9 mouse cellular contexts compared by ENCODE assay signal in the genomic region with DNA sequence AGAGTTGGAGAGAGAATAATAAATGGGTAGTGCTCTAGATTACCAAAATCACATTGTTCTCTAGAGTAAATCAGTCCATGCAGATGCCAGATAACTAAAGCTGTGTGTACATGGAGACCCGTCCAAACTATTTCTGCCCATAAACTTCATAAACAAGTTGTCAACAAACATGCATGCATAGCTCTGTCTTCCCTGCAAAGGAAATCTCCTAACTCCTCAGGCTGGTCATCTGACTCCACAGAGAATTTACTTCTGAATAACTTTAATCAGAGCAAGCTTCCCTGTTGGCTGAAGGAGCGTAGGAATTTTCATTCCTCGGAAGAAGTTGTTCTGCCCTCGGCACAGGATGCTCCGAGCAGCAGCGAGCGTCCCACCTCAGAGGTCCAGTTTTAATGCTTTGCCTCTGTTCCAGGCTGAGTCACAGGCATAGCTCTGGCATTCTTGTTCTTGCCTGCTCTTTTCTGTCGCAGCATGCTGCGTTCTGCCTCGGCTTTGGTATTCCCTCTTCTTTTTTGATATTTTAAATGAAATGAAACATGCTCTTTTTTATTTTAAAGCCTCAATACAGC. TPM values are rescaled to one million over a fixed set of nuclear protein-coding genes. Genes with fewer than 3 reads are reported as not detected.
A peak's percentile ranks its signal among the peaks of the same experiment; 100 is the strongest.
DNase-seq lines count a peak whose midpoint lies in the region; ATAC-seq and TF ChIP-seq lines count a peak whose summit lies in the region.
"Had no signal": no experiment of that assay in that cellular context is flagged by ENCODE, and none has a peak within 500 bp of the region (broad histone marks: within the 10 kb centered on the region; RNA-seq: fewer than 3 reads in every experiment).

No protein-coding gene starts in this region.

- peak; percentile 22 for DNase-seq in urinary bladder, postnatal 25 days (ENCODE audit: low spot score)
- DNase-seq in urinary bladder, postnatal 4 days (ENCODE audit: low spot score in 2 of 2), result no peak
- peak; percentile 53 for DNase-seq in limb, embryonic 14.5 days (ENCODE audit: low spot score)
- no peak for DNase-seq in natural killer cell, adult 2 months (ENCODE audit: low spot score in 2 of 2)
- no peak for DNase-seq in frontal cortex, adult 2 months (ENCODE audit: extremely low spot score in 1 of 2, low spot score in 1 of 2)
- DNase-seq: kidney, adult 11 months; thymus, postnatal 14 days had no signal

- no peaks in the 10 kb centered on the region for H3K27me3 ChIP-seq in hindbrain, embryonic 16.5 days (replicated peaks; ENCODE audit: control insufficient read depth, insufficient read depth, low read length)
- no peaks in the 10 kb centered on the region for H3K27me3 ChIP-seq in hindbrain, embryonic 13.5 days
- H3K27me3 ChIP-seq in limb, embryonic 14.5 days (ENCODE audit: control insufficient read depth, insufficient read depth, low read length), result no peaks in the 10 kb centered on the region

- ATAC-seq in hindbrain, embryonic 16.5 days, result no peak
- no peak for ATAC-seq in hindbrain, embryonic 13.5 days (ENCODE audit: low FRiP score)
- ATAC-seq in limb, embryonic 14.5 days (ENCODE audit: low FRiP score, low read depth), result no peak

- WGBS in hindbrain, embryonic 16.5 days, result 52% methylated on average over 10 of the region's 10 CpGs
- 64% methylated on average over 10 of the region's 10 CpGs for whole genome bisulfite sequencing in hindbrain, embryonic 13.5 days
- 17% methylated on average over 10 of the region's 10 CpGs for WGBS in limb, embryonic 14.5 days

- H3K4me1 ChIP-seq in hindbrain, embryonic 16.5 days (ENCODE audit: control insufficient read depth, insufficient read depth, low read depth, low read length), result no peaks in the 10 kb centered on the region
- H3K4me1 ChIP-seq in hindbrain, embryonic 13.5 days (replicated peaks), result no peaks in the 10 kb centered on the region
- H3K4me1 ChIP-seq in limb, embryonic 14.5 days (ENCODE audit: control insufficient read depth, insufficient read depth, low read length), result no peaks in the 10 kb centered on the region

- no peak for TF ChIP-seq POLR2A in limb, embryonic 14.5 days (IDR thresholded peaks at IDR 0.05; ENCODE audit: borderline replicate concordance, extremely low read depth, insufficient read depth, insufficient read length)

- H3K4me3 ChIP-seq in hindbrain, embryonic 16.5 days (ENCODE audit: low read length), result no peak overlapping the region
- H3K4me3 ChIP-seq in hindbrain, embryonic 13.5 days, result no peak overlapping the region
- no peak overlapping the region for H3K4me3 ChIP-seq in limb, embryonic 14.5 days (replicated peaks; ENCODE audit: low read length)

- no peaks in the 10 kb centered on the region for H3K9me3 ChIP-seq in hindbrain, embryonic 16.5 days (ENCODE audit: control insufficient read depth, low read length)
- no peaks in the 10 kb centered on the region for H3K9me3 ChIP-seq in hindbrain, embryonic 13.5 days
- no peaks in the 10 kb centered on the region for H3K9me3 ChIP-seq in limb, embryonic 14.5 days (ENCODE audit: control insufficient read depth, low read length)

- H3K27ac ChIP-seq in hindbrain, embryonic 16.5 days (ENCODE audit: low read depth, low read length), result no peak overlapping the region
- H3K27ac ChIP-seq in hindbrain, embryonic 13.5 days, result no peak overlapping the region
- 0 out of 2 replicates have a peak overlapping the region, but pooled peaks have one; percentile 26 for H3K27ac ChIP-seq in limb, embryonic 14.5 days (replicated peaks; ENCODE audit: low read depth, low read length)

- H3K4me2 ChIP-seq in hindbrain, embryonic 16.5 days (ENCODE audit: low read length), result peak overlapping the region; percentile 13; the same call in 1 of the 2 replicates
- H3K4me2 ChIP-seq in hindbrain, embryonic 13.5 days, result no peak overlapping the region
- peak overlapping the region; percentile 34; the same call in 1 of the 2 replicates for H3K4me2 ChIP-seq in limb, embryonic 14.5 days (replicated peaks; ENCODE audit: low read depth, low read length, severe bottlenecking)

- no peaks in the 10 kb centered on the region for H3K36me3 ChIP-seq in hindbrain, embryonic 16.5 days (ENCODE audit: control insufficient read depth, insufficient read depth, low read length)
- no peaks in the 10 kb centered on the region for H3K36me3 ChIP-seq in hindbrain, embryonic 13.5 days
- no peaks in the 10 kb centered on the region for H3K36me3 ChIP-seq in limb, embryonic 14.5 days (ENCODE audit: control insufficient read depth, insufficient read depth, low read length)

- no peak overlapping the region for H3K9ac ChIP-seq in hindbrain, embryonic 16.5 days (ENCODE audit: low read depth, low read length)
- no peak overlapping the region for H3K9ac ChIP-seq in hindbrain, embryonic 13.5 days
- no peak overlapping the region; the same call in 1 of the 2 replicates for H3K9ac ChIP-seq in limb, embryonic 14.5 days (ENCODE audit: low read depth, low read length, severe bottlenecking)

RNA-seq across cellular contexts. Expression of gene Gli3, which starts 41.8 kb away (rescaled TPM):
- polyA plus RNA-seq in hindbrain, embryonic 16.5 days (2015; fragmentation: Nextera tagmentation; extraction: Ambion mirVana), result 2.9 and 4.4 TPM in 2 replicates
- 7.4 and 7.9 TPM in 2 replicates for polyA plus RNA-seq in hindbrain, embryonic 13.5 days (2015; fragmentation: Nextera tagmentation; extraction: Ambion mirVana)
- polyA plus RNA-seq in limb, embryonic 14.5 days (2012; rRNA removed), result 33.4 and 44.4 TPM in 2 replicates
- polyA plus RNA-seq in limb, embryonic 14.5 days (2014; fragmentation: Nextera tagmentation; extraction: Ambion mirVana), result 42.6 and 52.0 TPM in 2 replicates
- 3.2 and 4.0 TPM in 2 replicates for polyA plus RNA-seq in frontal cortex, adult 2 months (2012; rRNA removed)

Comparison
In these comparisons a context has a peak if more than half of its experiments do, and no peak if none do; other contexts are left out.
1. DNase-seq: peak in urinary bladder, postnatal 25 days (single experiment) and limb, embryonic 14.5 days (single experiment); none in urinary bladder, postnatal 4 days (0 of 2), natural killer cell, adult 2 months (0 of 2) and frontal cortex, adult 2 months (0 of 2).